Mouse (Mus musculus) retina, adult 2 months (tissue): ENCODE measurements around the gene Zc3h10.
"Not testable (repeated sequence)": the region's sequence is repeated elsewhere in the genome, so short reads cannot be mapped to it uniquely, and the experiment has no call there.

Experiments
- DNase-seq: peaks from one replicate; pipeline ENCODE4 v3.0.0-alpha.2; 2012; ENCODE audit warnings: low read depth, low spot score

The Zc3h10 gene

DNA sequence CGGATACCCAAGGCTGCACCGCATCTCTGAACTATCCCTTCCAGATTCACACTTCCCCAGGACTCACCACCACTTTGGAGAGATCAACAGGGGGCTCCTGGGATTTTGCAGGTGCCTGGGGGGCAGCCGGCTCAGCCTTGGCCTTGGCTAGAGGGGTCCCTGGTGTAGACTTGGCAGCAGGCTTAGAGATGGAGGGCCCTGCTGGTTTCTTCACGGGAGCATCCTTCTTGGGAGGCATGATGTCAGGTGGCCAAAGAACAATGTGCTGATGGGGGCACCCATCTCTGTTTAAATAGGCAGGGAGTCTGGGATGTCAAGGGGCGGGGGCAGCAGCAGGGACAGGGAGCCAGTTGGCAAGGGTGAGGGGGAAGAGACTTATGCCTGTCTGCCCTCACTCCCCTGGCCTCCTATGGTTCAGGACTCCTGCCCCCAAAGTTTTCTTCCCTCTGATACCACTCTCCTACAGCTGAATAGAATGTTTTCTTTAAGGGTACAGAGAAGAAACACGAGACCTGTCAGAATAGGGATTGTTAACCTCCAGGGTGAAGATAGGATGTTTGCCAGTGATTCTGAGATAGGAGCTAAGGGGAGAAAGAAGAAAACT lies 50.3 kb downstream of the Zc3h10 start:
- DNase-seq, result no peak

DNA sequence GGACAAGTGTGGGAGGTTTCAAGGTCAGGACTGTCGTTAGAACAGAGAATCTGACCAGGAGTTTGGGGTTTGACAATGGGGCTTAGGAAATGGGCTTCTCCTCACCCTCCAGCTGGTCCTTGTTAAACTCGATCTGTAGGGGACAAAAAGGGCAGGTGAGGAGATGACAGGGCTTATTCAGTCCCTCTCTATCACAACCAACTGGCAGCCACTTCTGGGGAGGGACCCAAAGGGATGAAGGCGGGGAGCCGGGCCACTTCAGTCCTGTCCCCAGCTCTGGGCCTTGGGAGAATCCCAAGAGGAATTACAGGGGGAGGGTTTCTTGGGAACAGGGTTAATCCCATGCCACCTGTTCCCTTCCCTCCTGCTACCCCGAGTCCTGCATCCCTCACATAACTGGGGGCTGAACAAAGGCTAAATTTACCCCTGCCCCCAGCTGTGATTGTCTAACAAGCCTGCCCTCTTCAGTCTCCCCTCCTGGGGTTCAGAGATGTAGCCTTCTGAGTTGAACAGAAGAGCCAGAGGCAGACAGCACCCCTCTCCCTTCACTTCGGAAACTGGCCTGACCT lies 51.0 kb downstream of the Zc3h10 start:
- DNase-seq, result no peak

DNA sequence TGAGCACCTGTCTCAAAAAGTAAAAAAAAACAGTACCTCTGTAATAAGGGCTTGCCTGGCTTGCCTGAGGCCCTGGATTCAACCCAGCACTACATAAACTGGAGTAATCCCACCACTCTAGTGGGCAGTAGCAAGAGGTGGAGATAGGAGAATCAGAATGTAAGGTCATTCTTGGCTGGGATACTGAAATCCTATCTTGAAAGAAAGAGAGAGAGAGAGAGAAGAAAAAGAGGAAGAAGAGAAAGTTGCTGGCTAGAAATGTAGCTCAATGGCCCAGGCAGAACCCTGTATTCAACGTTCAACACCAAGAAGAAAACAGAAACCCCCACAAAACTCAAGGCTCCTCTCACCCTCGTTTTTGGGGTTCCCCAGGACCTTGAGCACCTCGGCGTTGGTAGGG lies 51.7 kb downstream of the Zc3h10 start:
- DNase-seq, result no peak

- no peak for DNase-seq
These were observed 52.3 kb downstream of the Zc3h10 start for GRCm38 (mm10) chr10:128495270-128495669.

- no peak for DNase-seq
These were observed 52.8 kb downstream of the Zc3h10 start for GRCm38 (mm10) chr10:128494667-128495245.

- DNase-seq, result peak; percentile 97
These were observed 53.6 kb downstream of the Zc3h10 start, which contains the start of gene Myl6 for GRCm38 (mm10) chr10:128493695-128494666. Gene Myl6 (minus strand): TSS chr10:128494145.

GRCm38 (mm10) chr10:128493319-128493694 lies 54.3 kb downstream of the Zc3h10 start:
- no peak for DNase-seq

GRCm38 (mm10) chr10:128492633-128493311 lies 54.8 kb downstream of the Zc3h10 start:
- no peak for DNase-seq

- not testable (repeated sequence) for DNase-seq
These were observed 55.5 kb downstream of the Zc3h10 start for GRCm38 (mm10) chr10:128492051-128492450.
